Mouse (Mus musculus): ENCODE measurements around the gene Tcf7l1. TPM values are rescaled to one million over a fixed set of nuclear protein-coding genes. Genes with fewer than 3 reads are reported as not detected.

Tcf7l1 gene
- polyA plus RNA-seq, 1 experiment from 2014 or later = 23.8 TPM

GRCm38 (mm10) chr6:72774275-72774674 lies 14.8 kb downstream of the Tcf7l1 start:
- 52% methylated on average over 3 of the region's 3 CpGs for WGBS
- H3K36me3 ChIP-seq (ENCODE audit: insufficient read depth, low read length) = 0 out of 2 replicates have a peak, but pooled peaks cover 2% of the 10 kb centered on the region
- no peak for ATAC-seq (replicated peaks; ENCODE audit: low FRiP score, low read depth)
- H3K9ac ChIP-seq (ENCODE audit: low read depth, low read length) = no peak overlapping the region
- H3K27ac ChIP-seq = no peak overlapping the region
- H3K4me1 ChIP-seq (replicated peaks; ENCODE audit: insufficient read depth, low read length) = 0 out of 2 replicates have a peak, but pooled peaks cover 6% of the 10 kb centered on the region
- no peak for DNase-seq (ENCODE audit: low spot score)
- H3K9me3 ChIP-seq (replicated peaks; ENCODE audit: low read length) = no peaks in the 10 kb centered on the region
- no peak overlapping the region for H3K4me2 ChIP-seq (ENCODE audit: low read length)
- no peaks in the 10 kb centered on the region for H3K27me3 ChIP-seq (ENCODE audit: insufficient read depth, low read length)
- no peak overlapping the region for H3K4me3 ChIP-seq (replicated peaks; ENCODE audit: low read depth, low read length)
- no peak for TF ChIP-seq CTCF (IDR thresholded peaks at IDR 0.05; ENCODE audit: low read depth)

GRCm38 (mm10) chr6:72769915-72770776 lies 18.9 kb downstream of the Tcf7l1 start:
- no peak for TF ChIP-seq CTCF (IDR thresholded peaks at IDR 0.05; ENCODE audit: low read depth)
- H3K4me1 ChIP-seq (replicated peaks; ENCODE audit: insufficient read depth, low read length) = peaks cover 19% of the 10 kb centered on the region
- WGBS = 76% methylated on average over 14 of the region's 14 CpGs
- H3K4me2 ChIP-seq (ENCODE audit: low read length) = no peak overlapping the region
- H3K4me3 ChIP-seq (replicated peaks; ENCODE audit: low read depth, low read length) = no peak overlapping the region
- DNase-seq (ENCODE audit: low spot score) = no peak
- H3K27ac ChIP-seq = peak overlapping the region; percentile 34; the same call in 1 of the 2 replicates
- H3K9me3 ChIP-seq (replicated peaks; ENCODE audit: low read length) = no peaks in the 10 kb centered on the region
- no peaks in the 10 kb centered on the region for H3K36me3 ChIP-seq (ENCODE audit: insufficient read depth, low read length)
- ATAC-seq (replicated peaks; ENCODE audit: low FRiP score, low read depth) = no peak
- H3K9ac ChIP-seq (ENCODE audit: low read depth, low read length) = no peak overlapping the region
- no peaks in the 10 kb centered on the region for H3K27me3 ChIP-seq (ENCODE audit: insufficient read depth, low read length)

- peak overlapping the region; percentile 34 for H3K27ac ChIP-seq
Measured at GRCm38 (mm10) chr6:72769343-72769742, 19.7 kb downstream of the Tcf7l1 start.

GRCm38 (mm10) chr6:72768804-72769203 lies 20.2 kb downstream of the Tcf7l1 start:
- H3K27ac ChIP-seq = peak overlapping the region; percentile 33; the same call in 1 of the 2 replicates
- H3K9ac ChIP-seq (ENCODE audit: low read depth, low read length) = no peak overlapping the region
- peaks cover 22% of the 10 kb centered on the region for H3K4me1 ChIP-seq (replicated peaks; ENCODE audit: insufficient read depth, low read length)
- peak overlapping the region; percentile 13; the same call in 1 of the 2 replicates for H3K4me2 ChIP-seq (ENCODE audit: low read length)
- DNase-seq (ENCODE audit: low spot score) (peak; percentile 75), ATAC-seq (replicated peaks; ENCODE audit: low FRiP score, low read depth) (peak; percentile 38; the same call in 1 of the 2 replicates)
- TF ChIP-seq CTCF (IDR thresholded peaks at IDR 0.05; ENCODE audit: low read depth) = no peak
- WGBS = 50% methylated on average over 9 of the region's 9 CpGs
- no peaks in the 10 kb centered on the region for H3K9me3 ChIP-seq (replicated peaks; ENCODE audit: low read length)
- no peaks in the 10 kb centered on the region for H3K27me3 ChIP-seq (ENCODE audit: insufficient read depth, low read length)
- H3K4me3 ChIP-seq (replicated peaks; ENCODE audit: low read depth, low read length) = no peak overlapping the region
- H3K36me3 ChIP-seq (ENCODE audit: insufficient read depth, low read length) = no peaks in the 10 kb centered on the region

More at GRCm38 (mm10) chr6:72769343-72769742, 19.7 kb downstream of the Tcf7l1 start:
- no peaks in the 10 kb centered on the region for H3K36me3 ChIP-seq (ENCODE audit: insufficient read depth, low read length)
- no peak for DNase-seq (ENCODE audit: low spot score)
- H3K4me1 ChIP-seq (replicated peaks; ENCODE audit: insufficient read depth, low read length) = peaks cover 19% of the 10 kb centered on the region
- WGBS = 67% methylated on average over 13 of the region's 13 CpGs
- no peak overlapping the region for H3K9ac ChIP-seq (ENCODE audit: low read depth, low read length)
- no peak for ATAC-seq (replicated peaks; ENCODE audit: low FRiP score, low read depth)
- H3K27me3 ChIP-seq (ENCODE audit: insufficient read depth, low read length) = no peaks in the 10 kb centered on the region
- no peak for TF ChIP-seq CTCF (IDR thresholded peaks at IDR 0.05; ENCODE audit: low read depth)
- peak overlapping the region; percentile 13; the same call in 1 of the 2 replicates for H3K4me2 ChIP-seq (ENCODE audit: low read length)
- H3K9me3 ChIP-seq (replicated peaks; ENCODE audit: low read length) = no peaks in the 10 kb centered on the region
- no peak overlapping the region for H3K4me3 ChIP-seq (replicated peaks; ENCODE audit: low read depth, low read length)

- Histone ChIP-seq H3K27ac (no peak overlapping the region), H3K4me1 (replicated peaks; ENCODE audit: insufficient read depth, low read length) (peaks cover 26% of the 10 kb centered on the region), H3K36me3 (ENCODE audit: insufficient read depth, low read length) (no peaks in the 10 kb centered on the region), H3K9me3 (replicated peaks; ENCODE audit: low read length) (no peaks in the 10 kb centered on the region), H3K27me3 (ENCODE audit: insufficient read depth, low read length) (no peaks in the 10 kb centered on the region), H3K4me2 (ENCODE audit: low read length) (no peak overlapping the region), H3K9ac (ENCODE audit: low read depth, low read length) (no peak overlapping the region), H3K4me3 (replicated peaks; ENCODE audit: low read depth, low read length) (no peak overlapping the region)
- ATAC-seq (replicated peaks; ENCODE audit: low FRiP score, low read depth) (no peak), DNase-seq (ENCODE audit: low spot score) (no peak)
- TF ChIP-seq CTCF (IDR thresholded peaks at IDR 0.05; ENCODE audit: low read depth) = no peak
- WGBS = 88% methylated on average over 9 of the region's 9 CpGs
Measured at GRCm38 (mm10) chr6:72768097-72768496, 21.0 kb downstream of the Tcf7l1 start.

- Histone ChIP-seq H3K36me3 (ENCODE audit: insufficient read depth, low read length) (no peaks in the 10 kb centered on the region), H3K4me3 (replicated peaks; ENCODE audit: low read depth, low read length) (no peak overlapping the region), H3K4me2 (ENCODE audit: low read length) (no peak overlapping the region), H3K27ac (no peak overlapping the region), H3K4me1 (replicated peaks; ENCODE audit: insufficient read depth, low read length) (peaks cover 23% of the 10 kb centered on the region), H3K27me3 (ENCODE audit: insufficient read depth, low read length) (no peaks in the 10 kb centered on the region), H3K9ac (ENCODE audit: low read depth, low read length) (no peak overlapping the region), H3K9me3 (replicated peaks; ENCODE audit: low read length) (no peaks in the 10 kb centered on the region)
- DNase-seq (ENCODE audit: low spot score) = no peak
- ATAC-seq (replicated peaks; ENCODE audit: low FRiP score, low read depth) = no peak
- 48% methylated on average over 11 of the region's 11 CpGs for WGBS
- no peak for TF ChIP-seq CTCF (IDR thresholded peaks at IDR 0.05; ENCODE audit: low read depth)
Measured at GRCm38 (mm10) chr6:72763616-72764015, 25.4 kb downstream of the Tcf7l1 start.

Measured in kidney, postnatal 0 days (tissue).